Mouse (Mus musculus) stomach, embryonic 16.5 days (tissue): ENCODE results near the gene Tmem232. TPM values are rescaled to one million over a fixed set of nuclear protein-coding genes. Genes with fewer than 3 reads are reported as not detected.
"Not testable (repeated sequence)": the region's sequence is repeated elsewhere in the genome, so short reads cannot be mapped to it uniquely, and the experiment has no call there.

Experiments used
- ATAC-seq: fragments of 200-750 bp; cut with Nextera tagmentation; 2 replicates; pipeline ENCODE4 v1.8.0; 2017; ENCODE audit warnings: moderate number of reproducible peaks, moderate TSS enrichment; ENCODE audit not compliant: insufficient read depth, low FRiP score
- H3K27ac ChIP-seq: fragments of 300-500 bp; sonication (generic); 2 replicates; pipeline ENCODE4 v1.5.1; 2014; ENCODE audit warnings: low read length
- H3K27me3 ChIP-seq: fragments of 300-500 bp; sonication (generic); 2 replicates; pipeline ENCODE4 v1.6.1; 2014; ENCODE audit warnings: low read length, control low read depth, mixed read lengths; ENCODE audit not compliant: control insufficient read depth, insufficient read depth
- H3K36me3 ChIP-seq: fragments of 300-500 bp; sonication (generic); 2 replicates; pipeline ENCODE4 v1.6.1; 2014; ENCODE audit warnings: low read length; ENCODE audit not compliant: control insufficient read depth, insufficient read depth
- H3K4me1 ChIP-seq: fragments of 300-500 bp; sonication (generic); 2 replicates; pipeline ENCODE4 v1.6.1; 2014; ENCODE audit warnings: low read length, control low read depth, mixed read lengths; ENCODE audit not compliant: control insufficient read depth, insufficient read depth
- H3K4me2 ChIP-seq: fragments of 300-500 bp; sonication (generic); 2 replicates; pipeline ENCODE4 v1.6.1; 2014; ENCODE audit warnings: low read depth, low read length, mixed read lengths
- H3K4me3 ChIP-seq: fragments of 300-500 bp; sonication (generic); replicated peaks from 2 replicates; pipeline ENCODE4 v1.5.1; 2014; ENCODE audit warnings: mild to moderate bottlenecking, low read length
- H3K9ac ChIP-seq: fragments of 300-500 bp; sonication (generic); 2 replicates; pipeline ENCODE4 v1.6.1; 2014; ENCODE audit warnings: low read length
- H3K9me3 ChIP-seq: fragments of 300-500 bp; sonication (generic); replicated peaks from 2 replicates; pipeline ENCODE4 v1.6.1; 2016; ENCODE audit warnings: low read length, control low read depth; ENCODE audit not compliant: control insufficient read depth
- WGBS: fragments of 180-500 bp; shearing (Covaris S2); extraction: QIAGEN DNeasy Blood & Tissue Kit; methylation state at CpG from one replicate; pipeline ENCODE4 v1.1.7; 2014; 5-methylcytosine and 5-hydroxymethylcytosine counted together
- polyA plus RNA-seq: library from polyadenylated mRNA; unstranded; fragments of >200 nt; fragmentation: Nextera tagmentation; extraction: Ambion mirVana; gene quantifications from 2 replicates; pipeline ENCODE4 v1.2.1, GENCODE M21; 2015

Tmem232 gene
- polyA plus RNA-seq, 1 experiment from 2014 or later: not detected

GRCm38 (mm10) chr17:65550357-65550756, 9.8 kb upstream of the Tmem232 start:
- no peak overlapping the region for H3K27ac ChIP-seq
- no peak for ATAC-seq
- H3K4me2 ChIP-seq: no peak overlapping the region
- no peaks in the 10 kb centered on the region for H3K36me3 ChIP-seq
- no peak overlapping the region for H3K4me3 ChIP-seq
- no peak overlapping the region for H3K9ac ChIP-seq
- no peaks in the 10 kb centered on the region for H3K27me3 ChIP-seq
- no peaks in the 10 kb centered on the region for H3K9me3 ChIP-seq
- peaks cover 10% of the 10 kb centered on the region; the same call in 1 of the 2 replicates for H3K4me1 ChIP-seq
- WGBS: 82% methylated on average over 4 of the region's 4 CpGs

- no peaks in the 10 kb centered on the region for H3K36me3 ChIP-seq
- peaks cover 10% of the 10 kb centered on the region; the same call in 1 of the 2 replicates for H3K4me1 ChIP-seq
- H3K4me3 ChIP-seq: no peak overlapping the region
- peak; percentile 65; the same call in 1 of the 2 replicates for ATAC-seq
- no peaks in the 10 kb centered on the region for H3K27me3 ChIP-seq
- H3K9me3 ChIP-seq: no peaks in the 10 kb centered on the region
- H3K27ac ChIP-seq: no peak overlapping the region; the same call in 1 of the 2 replicates
- 43% methylated on average over 18 of the region's 18 CpGs for WGBS
- H3K9ac ChIP-seq: no peak overlapping the region
- H3K4me2 ChIP-seq: peak overlapping the region; percentile 9; the same call in 1 of the 2 replicates
Observed at GRCm38 (mm10) chr17:65548698-65549365, 8.2 kb upstream of the Tmem232 start.

GRCm38 (mm10) chr17:65546221-65546620, 5.6 kb upstream of the Tmem232 start:
- not testable (repeated sequence) for H3K27ac ChIP-seq, H3K36me3 ChIP-seq, ATAC-seq, H3K4me2 ChIP-seq, H3K9me3 ChIP-seq, H3K9ac ChIP-seq, H3K4me3 ChIP-seq, H3K4me1 ChIP-seq, H3K27me3 ChIP-seq
- WGBS: 89% methylated on average over 4 of the region's 4 CpGs

GRCm38 (mm10) chr17:65536156-65536555, 4.4 kb downstream of the Tmem232 start:
- Histone ChIP-seq H3K9ac (no peak overlapping the region), H3K36me3 (no peaks in the 10 kb centered on the region), H3K27ac (no peak overlapping the region), H3K4me2 (no peak overlapping the region), H3K4me3 (no peak overlapping the region), H3K9me3 (no peaks in the 10 kb centered on the region), H3K27me3 (no peaks in the 10 kb centered on the region), H3K4me1 (no peaks in the 10 kb centered on the region)
- ATAC-seq: no peak
- WGBS: 25% methylated on average over 3 of the region's 3 CpGs

- not testable (repeated sequence) for H3K4me2 ChIP-seq
Observed at GRCm38 (mm10) chr17:65532381-65532780, 8.2 kb downstream of the Tmem232 start.

GRCm38 (mm10) chr17:65527529-65527928, 13.1 kb downstream of the Tmem232 start:
- WGBS: 70% methylated on average over 5 of the region's 5 CpGs
- no peak overlapping the region for H3K4me2 ChIP-seq
- no peaks in the 10 kb centered on the region for H3K36me3 ChIP-seq
- H3K9ac ChIP-seq: no peak overlapping the region
- no peak overlapping the region for H3K27ac ChIP-seq
- no peak for ATAC-seq
- H3K27me3 ChIP-seq: no peaks in the 10 kb centered on the region
- no peak overlapping the region for H3K4me3 ChIP-seq
- H3K4me1 ChIP-seq: no peaks in the 10 kb centered on the region
- no peaks in the 10 kb centered on the region for H3K9me3 ChIP-seq

More at GRCm38 (mm10) chr17:65532381-65532780, 8.2 kb downstream of the Tmem232 start:
- ATAC-seq, H3K4me3 ChIP-seq, H3K27me3 ChIP-seq, H3K9me3 ChIP-seq, H3K27ac ChIP-seq, H3K4me1 ChIP-seq, H3K36me3 ChIP-seq, H3K9ac ChIP-seq: not testable (repeated sequence)

GRCm38 (mm10) chr17:65513517-65513916, 27.1 kb downstream of the Tmem232 start:
- Histone ChIP-seq H3K4me1 (no peaks in the 10 kb centered on the region), H3K9ac (no peak overlapping the region), H3K9me3 (no peaks in the 10 kb centered on the region), H3K4me2 (no peak overlapping the region), H3K27me3 (no peaks in the 10 kb centered on the region), H3K4me3 (no peak overlapping the region), H3K27ac (no peak overlapping the region), H3K36me3 (no peaks in the 10 kb centered on the region)
- WGBS: 85% methylated on average over 3 of the region's 3 CpGs
- no peak for ATAC-seq

- WGBS: 44% methylated on average over 10 of the region's 10 CpGs
- no peak overlapping the region for H3K9ac ChIP-seq
- no peak overlapping the region for H3K27ac ChIP-seq
- H3K4me2 ChIP-seq: no peak overlapping the region
- no peaks in the 10 kb centered on the region for H3K27me3 ChIP-seq
- no peaks in the 10 kb centered on the region for H3K9me3 ChIP-seq
- no peaks in the 10 kb centered on the region for H3K36me3 ChIP-seq
- no peak overlapping the region for H3K4me3 ChIP-seq
- H3K4me1 ChIP-seq: no peaks in the 10 kb centered on the region
- ATAC-seq: no peak
Observed at GRCm38 (mm10) chr17:65484654-65485053, 55.9 kb downstream of the Tmem232 start.

- no peaks in the 10 kb centered on the region for H3K27me3 ChIP-seq
- ATAC-seq: no peak
- no peak overlapping the region for H3K4me3 ChIP-seq
- no peaks in the 10 kb centered on the region for H3K36me3 ChIP-seq
- no peak overlapping the region for H3K4me2 ChIP-seq
- no peaks in the 10 kb centered on the region for H3K9me3 ChIP-seq
- H3K9ac ChIP-seq: no peak overlapping the region
- H3K27ac ChIP-seq: no peak overlapping the region
- no peaks in the 10 kb centered on the region for H3K4me1 ChIP-seq
- WGBS: 89% methylated on average over 10 of the region's 10 CpGs
Observed at GRCm38 (mm10) chr17:65476747-65477146, 63.8 kb downstream of the Tmem232 start.
